Mouse (Mus musculus): Measurements from ENCODE around the gene Wipi1. TPM values are rescaled to one million over a fixed set of nuclear protein-coding genes. Genes with fewer than 3 reads are reported as not detected.

Gene Wipi1
- polyA plus RNA-seq, 1 experiment from 2014 or later: 17.6 TPM

DNA sequence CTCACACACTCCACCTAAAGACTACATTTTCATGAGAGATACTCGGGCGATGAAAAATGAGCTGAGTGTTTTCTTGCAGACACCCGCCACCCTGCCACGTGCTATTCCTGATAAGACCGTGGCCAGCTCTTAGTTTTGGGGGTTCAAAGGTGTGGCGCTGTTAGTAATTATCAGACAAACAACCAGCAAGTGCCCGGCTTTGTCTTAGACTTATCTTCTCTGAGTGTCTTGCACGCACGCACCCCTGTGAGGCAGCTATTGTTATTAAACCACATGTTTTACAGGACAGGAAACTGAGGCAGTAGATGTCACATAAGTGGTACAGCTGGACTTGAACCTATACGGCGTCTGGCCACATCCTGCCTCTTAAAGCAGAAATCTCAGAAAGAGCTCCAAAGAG, 54.3 kb downstream of the Wipi1 start:
- Histone ChIP-seq H3K9ac (replicated peaks) (no peak overlapping the region), H3K4me2 (ENCODE audit: low read depth, low read length) (peak overlapping the region; percentile 38; the same call in 1 of the 2 replicates), H3K36me3 (replicated peaks; ENCODE audit: insufficient read depth, low read length) (no peaks in the 10 kb centered on the region), H3K27me3 (ENCODE audit: insufficient read depth, low read length) (no peaks in the 10 kb centered on the region), H3K27ac (ENCODE audit: low read depth) (peak overlapping the region; percentile 88), H3K4me1 (ENCODE audit: insufficient read depth) (peaks cover 60% of the 10 kb centered on the region), H3K9me3 (ENCODE audit: low read length) (no peaks in the 10 kb centered on the region), H3K4me3 (ENCODE audit: low read depth, low read length) (no peak overlapping the region)
- TF ChIP-seq EP300 (IDR thresholded peaks at IDR 0.05; ENCODE audit: low read depth) (peak; percentile 98), CTCF (IDR thresholded peaks at IDR 0.05; ENCODE audit: low read depth) (peak; percentile 15; the same call in 1 of the 2 replicates)
- DNase-seq (peak; percentile 66), ATAC-seq (peak; percentile 73)
- 37% methylated on average over 11 of the region's 11 CpGs for WGBS (ENCODE audit: insufficient replicate concordance)

DNA sequence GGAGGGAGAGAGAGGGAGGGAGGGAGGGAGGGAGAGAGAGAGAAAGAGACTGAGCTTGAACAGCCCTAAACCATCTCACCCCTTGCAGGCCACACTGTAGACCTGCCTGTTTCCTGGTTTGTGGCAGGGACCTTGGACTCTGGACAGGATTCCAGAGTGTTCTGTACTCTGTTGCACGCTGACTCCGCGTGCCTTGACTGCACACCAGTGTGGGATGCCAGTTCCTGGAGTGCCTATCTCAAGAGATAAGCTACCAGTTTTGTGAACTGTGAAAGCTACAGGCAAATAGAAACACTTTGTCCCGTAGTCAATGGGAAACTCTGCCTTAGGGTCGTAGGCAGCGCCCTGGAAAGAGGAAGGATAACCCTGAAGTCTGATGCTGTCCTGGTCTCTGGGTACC, 55.6 kb downstream of the Wipi1 start:
- DNase-seq (peak; percentile 66), ATAC-seq (peak; percentile 81)
- Histone ChIP-seq H3K4me1 (ENCODE audit: insufficient read depth) (peaks cover 59% of the 10 kb centered on the region), H3K4me3 (ENCODE audit: low read depth, low read length) (no peak overlapping the region), H3K27ac (ENCODE audit: low read depth) (peak overlapping the region; percentile 88), H3K36me3 (replicated peaks; ENCODE audit: insufficient read depth, low read length) (no peaks in the 10 kb centered on the region), H3K4me2 (ENCODE audit: low read depth, low read length) (no peak overlapping the region; the same call in 1 of the 2 replicates), H3K9me3 (ENCODE audit: low read length) (no peaks in the 10 kb centered on the region), H3K27me3 (ENCODE audit: insufficient read depth, low read length) (no peaks in the 10 kb centered on the region), H3K9ac (replicated peaks) (peak overlapping the region; percentile 49; the same call in 1 of the 2 replicates)
- peak; percentile 74 for TF ChIP-seq EP300 (IDR thresholded peaks at IDR 0.05; ENCODE audit: low read depth)
- TF ChIP-seq CTCF (IDR thresholded peaks at IDR 0.05; ENCODE audit: low read depth): no peak
- WGBS (ENCODE audit: insufficient replicate concordance): 37% methylated on average over 6 of the region's 6 CpGs

DNA sequence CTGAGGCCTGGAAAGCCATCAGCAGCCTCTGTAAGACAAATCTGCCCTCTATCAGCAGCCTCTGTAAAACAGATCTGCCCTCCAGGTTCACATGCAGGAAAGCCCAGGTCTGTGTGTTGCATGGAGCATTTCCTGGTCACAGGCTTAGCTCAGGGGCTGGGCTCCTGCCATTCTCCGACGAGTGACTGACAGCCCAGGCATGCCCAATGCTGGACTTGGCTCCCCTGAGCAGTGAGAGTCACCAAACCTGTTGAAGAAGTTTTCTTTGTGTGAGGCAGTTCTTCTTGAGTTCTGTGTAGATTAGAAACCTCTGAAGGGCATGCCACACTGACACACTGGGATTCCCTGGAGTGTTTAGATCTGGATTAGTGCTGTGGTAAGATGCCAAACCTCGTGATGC, 57.3 kb downstream of the Wipi1 start:
- Histone ChIP-seq H3K36me3 (replicated peaks; ENCODE audit: insufficient read depth, low read length) (no peaks in the 10 kb centered on the region), H3K4me3 (ENCODE audit: low read depth, low read length) (no peak overlapping the region), H3K9me3 (ENCODE audit: low read length) (no peaks in the 10 kb centered on the region), H3K27ac (ENCODE audit: low read depth) (peak overlapping the region; percentile 61), H3K4me1 (ENCODE audit: insufficient read depth) (peaks cover 49% of the 10 kb centered on the region), H3K27me3 (ENCODE audit: insufficient read depth, low read length) (no peaks in the 10 kb centered on the region), H3K4me2 (ENCODE audit: low read depth, low read length) (no peak overlapping the region), H3K9ac (replicated peaks) (no peak overlapping the region; the same call in 1 of the 2 replicates)
- 51% methylated on average over 3 of the region's 3 CpGs for WGBS (ENCODE audit: insufficient replicate concordance)
- ATAC-seq (no peak), DNase-seq (no peak)
- TF ChIP-seq EP300 (IDR thresholded peaks at IDR 0.05; ENCODE audit: low read depth): no peak

DNA sequence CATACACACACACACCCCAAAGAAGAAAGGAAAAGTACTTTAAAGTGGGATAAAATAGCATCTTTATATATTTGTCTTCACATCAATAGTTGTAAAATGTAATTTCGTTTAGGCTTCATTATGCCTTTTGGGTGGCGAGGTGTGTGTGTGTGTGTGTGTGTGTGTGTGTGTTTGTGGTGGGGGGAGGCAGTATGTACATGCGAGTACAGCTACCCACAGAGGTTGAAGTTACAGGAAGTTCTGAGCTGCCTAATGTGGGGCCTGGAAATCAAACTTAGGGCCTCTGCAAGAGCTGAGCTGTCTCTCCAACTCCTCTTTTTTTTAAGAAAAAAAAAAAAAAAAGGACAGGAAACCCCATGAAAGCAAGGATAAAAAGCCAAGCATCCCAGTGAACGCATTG, 57.8 kb downstream of the Wipi1 start:
- peak overlapping the region; percentile 61 for H3K27ac ChIP-seq (ENCODE audit: low read depth)
- ATAC-seq (no peak), DNase-seq (no peak)
- H3K9ac ChIP-seq (replicated peaks): no peak overlapping the region; the same call in 1 of the 2 replicates
- H3K9me3 ChIP-seq (ENCODE audit: low read length): no peaks in the 10 kb centered on the region
- no peak for TF ChIP-seq CTCF (IDR thresholded peaks at IDR 0.05; ENCODE audit: low read depth)
- no peak for TF ChIP-seq EP300 (IDR thresholded peaks at IDR 0.05; ENCODE audit: low read depth)
- WGBS (ENCODE audit: insufficient replicate concordance): 73% methylated on average over 4 of the region's 4 CpGs
- no peak overlapping the region for H3K4me3 ChIP-seq (ENCODE audit: low read depth, low read length)
- H3K36me3 ChIP-seq (replicated peaks; ENCODE audit: insufficient read depth, low read length): no peaks in the 10 kb centered on the region
- no peaks in the 10 kb centered on the region for H3K27me3 ChIP-seq (ENCODE audit: insufficient read depth, low read length)
- peaks cover 53% of the 10 kb centered on the region for H3K4me1 ChIP-seq (ENCODE audit: insufficient read depth)
- H3K4me2 ChIP-seq (ENCODE audit: low read depth, low read length): no peak overlapping the region

DNA sequence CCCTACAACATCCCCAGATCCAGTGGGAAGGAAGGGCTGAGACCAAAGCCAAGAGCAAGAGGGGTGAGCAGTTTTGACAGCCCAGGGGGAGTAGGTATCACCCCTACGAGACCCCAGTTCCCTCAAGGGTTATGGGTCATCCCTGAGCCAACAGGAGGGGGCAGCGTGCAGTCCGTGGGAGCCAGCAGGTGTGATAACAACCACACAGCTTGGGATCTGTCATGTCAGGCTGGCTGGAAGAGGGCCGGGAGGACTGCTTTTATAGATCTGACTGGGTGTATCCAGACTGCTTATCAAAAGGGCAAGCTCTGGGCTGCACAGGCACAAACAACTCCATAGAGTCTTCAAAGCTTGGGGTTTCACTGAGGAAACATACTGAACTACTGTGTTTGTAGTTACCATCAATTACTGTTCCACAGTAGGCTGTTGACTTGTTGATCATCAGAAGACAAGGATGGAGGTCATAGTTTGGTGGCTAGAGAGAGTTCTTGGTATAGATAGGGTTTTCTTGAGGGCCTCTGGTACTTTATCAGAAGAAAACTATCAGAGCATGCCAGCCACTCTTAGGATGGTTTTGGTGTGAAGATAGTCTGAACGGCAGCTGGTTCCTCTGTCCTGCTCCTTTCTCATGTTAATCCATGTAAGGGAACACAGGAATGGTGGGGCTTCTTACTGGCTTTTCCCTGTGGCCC, 62.0 kb downstream of the Wipi1 start:
- peak; percentile 94 for ATAC-seq

DNA sequence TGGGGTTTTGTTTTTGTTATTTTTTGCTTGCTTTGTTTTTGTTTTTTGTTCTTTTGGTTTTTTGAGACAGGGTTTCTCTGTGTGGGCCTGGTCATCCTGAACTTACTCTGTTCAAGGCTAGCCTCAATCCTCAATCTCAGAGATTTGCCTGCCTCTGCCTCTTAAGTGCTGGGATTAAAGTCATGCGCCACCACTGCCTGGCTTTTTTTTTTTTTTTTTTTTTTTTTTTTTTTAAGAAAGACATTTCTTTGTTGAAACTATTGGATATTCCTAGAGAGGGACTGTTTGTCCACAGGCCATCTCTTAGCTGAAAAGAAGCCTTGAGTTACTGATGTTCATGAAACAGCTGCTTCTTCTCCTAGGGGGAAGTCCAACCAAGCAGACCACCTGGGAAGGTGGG, 64.1 kb downstream of the Wipi1 start:
- no peak overlapping the region for H3K9ac ChIP-seq (replicated peaks)
- no peaks in the 10 kb centered on the region for H3K9me3 ChIP-seq (ENCODE audit: low read length)
- no peaks in the 10 kb centered on the region for H3K27me3 ChIP-seq (ENCODE audit: insufficient read depth, low read length)
- H3K4me1 ChIP-seq (ENCODE audit: insufficient read depth): peaks cover 52% of the 10 kb centered on the region
- H3K4me3 ChIP-seq (ENCODE audit: low read depth, low read length): no peak overlapping the region
- H3K27ac ChIP-seq (ENCODE audit: low read depth): 0 out of 2 replicates have a peak overlapping the region, but pooled peaks have one; percentile 32
- H3K36me3 ChIP-seq (replicated peaks; ENCODE audit: insufficient read depth, low read length): no peaks in the 10 kb centered on the region
- ATAC-seq (no peak), DNase-seq (no peak)
- TF ChIP-seq EP300 (IDR thresholded peaks at IDR 0.05; ENCODE audit: low read depth) (no peak), CTCF (IDR thresholded peaks at IDR 0.05; ENCODE audit: low read depth) (no peak)
- no peak overlapping the region for H3K4me2 ChIP-seq (ENCODE audit: low read depth, low read length)
- 83% methylated on average over 1 of the region's 1 CpGs for WGBS (ENCODE audit: insufficient replicate concordance)

More for the DNA sequence above, 62.0 kb downstream of the Wipi1 start:
- Histone ChIP-seq H3K27me3 (ENCODE audit: insufficient read depth, low read length) (no peaks in the 10 kb centered on the region), H3K9ac (replicated peaks) (peak overlapping the region; percentile 27), H3K4me1 (ENCODE audit: insufficient read depth) (peaks cover 53% of the 10 kb centered on the region), H3K9me3 (ENCODE audit: low read length) (no peaks in the 10 kb centered on the region), H3K27ac (ENCODE audit: low read depth) (peak overlapping the region; percentile 93), H3K4me3 (ENCODE audit: low read depth, low read length) (no peak overlapping the region), H3K36me3 (replicated peaks; ENCODE audit: insufficient read depth, low read length) (no peaks in the 10 kb centered on the region), H3K4me2 (ENCODE audit: low read depth, low read length) (peak overlapping the region; percentile 43)
- WGBS (ENCODE audit: insufficient replicate concordance): 44% methylated on average over 5 of the region's 5 CpGs
- peak; percentile 73 for TF ChIP-seq CTCF (IDR thresholded peaks at IDR 0.05; ENCODE audit: low read depth)
- TF ChIP-seq EP300 (IDR thresholded peaks at IDR 0.05; ENCODE audit: low read depth): peak; percentile 94
- peak; percentile 71 for DNase-seq
